8 mouse cellular contexts compared by ENCODE assay signal in genomic region chr1:153899731-153900380, GRCm38 (mm10). TPM values are rescaled to one million over a fixed set of nuclear protein-coding genes. Genes with fewer than 3 reads are reported as not detected.
A peak's percentile ranks its signal among the peaks of the same experiment; 100 is the strongest.
DNase-seq lines count a peak whose midpoint lies in the region; ATAC-seq lines count a peak whose summit lies in the region.

Glul (plus strand) TSS chr1:153899944.
Teddm2 (minus strand) TSS chr1:153900228.

- peak; percentile 93 for ATAC-seq in inflammation-experienced regulatory T-cells, adult 6 months
- ATAC-seq in megakaryocyte-erythroid progenitor cell, adult 5-6 weeks (replicated peaks; ENCODE audit: low FRiP score, low TSS enrichment, poor library complexity, severe bottlenecking) = peak; percentile 91

- intact Hi-C loops in gastrocnemius, postnatal 14 days (cut with DNase I; ENCODE audit: low total_unique reads) = loop anchor here (5.0 kb wide), 1 partner anchor 132 kb away; no protein-coding TSS in a partner anchor
- intact Hi-C loops in left cerebral cortex, postnatal 10 days (cut with DNase I) = loop anchor here (2.0 to 5.0 kb wide), 3 partner anchors 133 to 827 kb away; no protein-coding TSS in a partner anchor

- peak; percentile 94 for DNase-seq in adipocyte (ENCODE audit: low spot score)
- DNase-seq in embryo, embryonic 10 days (ENCODE audit: low spot score) = peak; percentile 97
- peak; percentile 96 for DNase-seq in gastrocnemius, postnatal 14 days
- peak; percentile 97 to 98 for DNase-seq in left cerebral cortex, postnatal 10 days (ENCODE audit: extremely low spot score in 1 of 2, low spot score in 2 of 2)
- peak; percentile 93 for DNase-seq in right cerebral cortex, postnatal 25 days
- peak; percentile 96 to 97 for DNase-seq in urinary bladder, postnatal 4 days (ENCODE audit: low spot score in 2 of 2)

RNA-seq across cellular contexts. Expression of gene Glul, which starts in this region (rescaled TPM):
- total RNA-seq in gastrocnemius, postnatal 14 days (2021) = 100 to 1,000 TPM; 120 to 371 TPM
- polyA plus RNA-seq in inflammation-experienced regulatory T-cells, adult 6 months (2017; shearing (Covaris generic)) = 10 to 100 TPM; 21.0 to 30.6 (median 29.8) TPM
- total RNA-seq in left cerebral cortex, postnatal 10 days (2021) = 1,000 to 10,000 TPM in 1 of 2 experiments, 100 to 1,000 TPM in 1; 850 to 1,099 TPM
- 49.6 and 116 TPM in 2 replicates for total RNA-seq in megakaryocyte-erythroid progenitor cell, adult 5-6 weeks (2014; fragmentation: Nextera tagmentation)
- total RNA-seq in megakaryocyte-erythroid progenitor cell, adult 5-6 weeks (2017) = 74.8 and 98.1 TPM in 2 replicates

RNA-seq across cellular contexts. Expression of gene Teddm2, which starts in this region (rescaled TPM):
- total RNA-seq in gastrocnemius, postnatal 14 days (2021) = 1 to 10 TPM in 1 of 2 experiments, under 1 TPM in 1; 0.70 to 1.4 TPM
- polyA plus RNA-seq in inflammation-experienced regulatory T-cells, adult 6 months (2017; shearing (Covaris generic)) = under 1 TPM; 0.23 to 0.51 (median 0.29) TPM
- 1 to 10 TPM; 1.8 to 2.6 TPM for total RNA-seq in left cerebral cortex, postnatal 10 days (2021)
- total RNA-seq in megakaryocyte-erythroid progenitor cell, adult 5-6 weeks (2014; fragmentation: Nextera tagmentation) = 0.15 TPM in 1 of 2 replicates, not detected in the other
- total RNA-seq in megakaryocyte-erythroid progenitor cell, adult 5-6 weeks (2017) = 1.1 TPM in 1 of 2 replicates, not detected in the other

Comparison
In these comparisons a context has a peak if more than half of its experiments do, and no peak if none do; other contexts are left out.
1. Peak in every context shown above with its lines: DNase-seq and ATAC-seq.